Mouse (Mus musculus): ENCODE results near the gene Prss46. TPM values are rescaled to one million over a fixed set of nuclear protein-coding genes. Genes with fewer than 3 reads are reported as not detected.
A peak's percentile ranks its signal among the peaks of the same experiment; 100 is the strongest.

Gene Prss46
- polyA plus RNA-seq, 1 experiment from 2014 or later: not detected

- H3K9me3 ChIP-seq (replicated peaks): no peaks in the 10 kb centered on the region
- 9% methylated on average over 21 of the region's 21 CpGs for WGBS
- H3K4me3 ChIP-seq: peak overlapping the region; percentile 9; the same call in 1 of the 2 replicates
- no peaks in the 10 kb centered on the region for H3K36me3 ChIP-seq
- peaks cover 40% of the 10 kb centered on the region for H3K4me1 ChIP-seq
- peak; percentile 71 for DNase-seq (ENCODE audit: low spot score)
- peaks cover 27% of the 10 kb centered on the region for H3K27me3 ChIP-seq (ENCODE audit: low read depth, poor library complexity, severe bottlenecking)
- H3K27ac ChIP-seq: peak overlapping the region; percentile 66; the same call in 1 of the 2 replicates
Measured at GRCm38 (mm10) chr9:110890026-110890783, 45.9 kb downstream of the Prss46 start.

GRCm38 (mm10) chr9:110891077-110891828, 46.9 kb downstream of the Prss46 start:
- peaks cover 50% of the 10 kb centered on the region for H3K4me1 ChIP-seq
- no peaks in the 10 kb centered on the region for H3K9me3 ChIP-seq (replicated peaks)
- no peak overlapping the region for H3K4me3 ChIP-seq
- H3K27ac ChIP-seq: 0 out of 2 replicates have a peak overlapping the region, but pooled peaks have one; percentile 37
- peaks cover 21% of the 10 kb centered on the region for H3K27me3 ChIP-seq (ENCODE audit: low read depth, poor library complexity, severe bottlenecking)
- 80% methylated on average over 12 of the region's 12 CpGs for WGBS
- DNase-seq (ENCODE audit: low spot score): no peak
- H3K36me3 ChIP-seq: no peaks in the 10 kb centered on the region

- 88% methylated on average over 3 of the region's 3 CpGs for WGBS
- H3K9me3 ChIP-seq (replicated peaks): no peaks in the 10 kb centered on the region
- no peaks in the 10 kb centered on the region for H3K36me3 ChIP-seq
- no peak overlapping the region for H3K27ac ChIP-seq
- DNase-seq (ENCODE audit: low spot score): no peak
- peaks cover 21% of the 10 kb centered on the region for H3K27me3 ChIP-seq (ENCODE audit: low read depth, poor library complexity, severe bottlenecking)
- H3K4me3 ChIP-seq: no peak overlapping the region
- H3K4me1 ChIP-seq: peaks cover 53% of the 10 kb centered on the region
Measured at GRCm38 (mm10) chr9:110892552-110892951, 48.2 kb downstream of the Prss46 start.

GRCm38 (mm10) chr9:110893429-110893828, 49.1 kb downstream of the Prss46 start:
- Histone ChIP-seq H3K36me3 (no peaks in the 10 kb centered on the region), H3K27ac (0 out of 2 replicates have a peak overlapping the region, but pooled peaks have one; percentile 2), H3K9me3 (replicated peaks) (no peaks in the 10 kb centered on the region), H3K4me1 (peaks cover 49% of the 10 kb centered on the region), H3K4me3 (no peak overlapping the region), H3K27me3 (ENCODE audit: low read depth, poor library complexity, severe bottlenecking) (peaks cover 24% of the 10 kb centered on the region)
- DNase-seq (ENCODE audit: low spot score): no peak
- WGBS: 69% methylated on average over 10 of the region's 10 CpGs

GRCm38 (mm10) chr9:110895507-110895906, 51.2 kb downstream of the Prss46 start:
- peaks cover 38% of the 10 kb centered on the region for H3K4me1 ChIP-seq
- H3K9me3 ChIP-seq (replicated peaks): no peaks in the 10 kb centered on the region
- 50% methylated on average over 5 of the region's 5 CpGs for WGBS
- H3K27me3 ChIP-seq (ENCODE audit: low read depth, poor library complexity, severe bottlenecking): peaks cover 30% of the 10 kb centered on the region
- H3K4me3 ChIP-seq: no peak overlapping the region
- peak overlapping the region; percentile 5; the same call in 1 of the 2 replicates for H3K27ac ChIP-seq
- no peak for DNase-seq (ENCODE audit: low spot score)
- no peaks in the 10 kb centered on the region for H3K36me3 ChIP-seq

GRCm38 (mm10) chr9:110895994-110896393, 51.7 kb downstream of the Prss46 start:
- H3K36me3 ChIP-seq: no peaks in the 10 kb centered on the region
- no peak for DNase-seq (ENCODE audit: low spot score)
- H3K27me3 ChIP-seq (ENCODE audit: low read depth, poor library complexity, severe bottlenecking): peaks cover 30% of the 10 kb centered on the region
- peak overlapping the region; percentile 5; the same call in 1 of the 2 replicates for H3K27ac ChIP-seq
- H3K4me3 ChIP-seq: peak overlapping the region; percentile 32
- 12% methylated on average over 7 of the region's 7 CpGs for WGBS
- peaks cover 33% of the 10 kb centered on the region for H3K4me1 ChIP-seq
- no peaks in the 10 kb centered on the region for H3K9me3 ChIP-seq (replicated peaks)

GRCm38 (mm10) chr9:110896595-110896994, 52.3 kb downstream of the Prss46 start:
- 5% methylated on average over 6 of the region's 6 CpGs for whole genome bisulfite sequencing
- Histone ChIP-seq H3K36me3 (no peaks in the 10 kb centered on the region), H3K4me3 (peak overlapping the region; percentile 32), H3K27me3 (ENCODE audit: low read depth, poor library complexity, severe bottlenecking) (peaks cover 30% of the 10 kb centered on the region), H3K4me1 (peaks cover 27% of the 10 kb centered on the region), H3K27ac (0 out of 2 replicates have a peak overlapping the region, but pooled peaks have one; percentile 5), H3K9me3 (replicated peaks) (no peaks in the 10 kb centered on the region)
- DNase-seq (ENCODE audit: low spot score): peak; percentile 57

GRCm38 (mm10) chr9:110899451-110900008, 55.2 kb downstream of the Prss46 start:
- Histone ChIP-seq H3K27ac (no peak overlapping the region), H3K36me3 (no peaks in the 10 kb centered on the region), H3K4me3 (no peak overlapping the region), H3K27me3 (ENCODE audit: low read depth, poor library complexity, severe bottlenecking) (peaks cover 18% of the 10 kb centered on the region), H3K9me3 (replicated peaks) (no peaks in the 10 kb centered on the region), H3K4me1 (peaks cover 16% of the 10 kb centered on the region)
- 69% methylated on average over 10 of the region's 10 CpGs for WGBS
- no peak for DNase-seq (ENCODE audit: low spot score)

GRCm38 (mm10) chr9:110901204-110901603, 56.9 kb downstream of the Prss46 start:
- WGBS: 89% methylated on average over 6 of the region's 6 CpGs
- DNase-seq (ENCODE audit: low spot score): no peak

GRCm38 (mm10) chr9:110902271-110902670, 58.0 kb downstream of the Prss46 start:
- no peak for DNase-seq (ENCODE audit: low spot score)
- H3K27ac ChIP-seq: no peak overlapping the region
- H3K9me3 ChIP-seq (replicated peaks): 0 out of 2 replicates have a peak, but pooled peaks cover 2% of the 10 kb centered on the region
- H3K4me3 ChIP-seq: no peak overlapping the region
- no peaks in the 10 kb centered on the region for H3K4me1 ChIP-seq
- H3K36me3 ChIP-seq: no peaks in the 10 kb centered on the region
- 90% methylated on average over 4 of the region's 4 CpGs for WGBS
- H3K27me3 ChIP-seq (ENCODE audit: low read depth, poor library complexity, severe bottlenecking): peaks cover 9% of the 10 kb centered on the region

More at GRCm38 (mm10) chr9:110901204-110901603, 56.9 kb downstream of the Prss46 start:
- H3K36me3 ChIP-seq: no peaks in the 10 kb centered on the region
- peaks cover 9% of the 10 kb centered on the region for H3K27me3 ChIP-seq (ENCODE audit: low read depth, poor library complexity, severe bottlenecking)
- H3K9me3 ChIP-seq (replicated peaks): no peaks in the 10 kb centered on the region
- H3K4me3 ChIP-seq: no peak overlapping the region
- no peak overlapping the region for H3K27ac ChIP-seq
- peaks cover 7% of the 10 kb centered on the region for H3K4me1 ChIP-seq
